Mouse (Mus musculus) lung, embryonic 14.5 days (tissue): ENCODE data around the gene Dohh. TPM values are rescaled to one million over a fixed set of nuclear protein-coding genes. Genes with fewer than 3 reads are reported as not detected.

Source experiments
- ATAC-seq: fragments of 200-750 bp; cut with Nextera tagmentation; 2 replicates; pipeline ENCODE4 v1.8.0; 2017; ENCODE audit warnings: mild to moderate bottlenecking, moderate TSS enrichment, moderate library complexity; ENCODE audit not compliant: insufficient read depth
- DNase-seq: peaks from one replicate; pipeline ENCODE4 v3.0.0-alpha.2; 2015
- H3K27ac ChIP-seq: fragments of 300-500 bp; sonication (generic); 2 replicates; pipeline ENCODE4 v1.5.1; 2014; ENCODE audit warnings: low read depth, mild to moderate bottlenecking, moderate library complexity
- H3K27me3 ChIP-seq: fragments of 300-500 bp; sonication (generic); 2 replicates; pipeline ENCODE4 v1.6.1; 2014; ENCODE audit warnings: low read length, control low read depth; ENCODE audit not compliant: insufficient read depth
- H3K36me3 ChIP-seq: fragments of 300-500 bp; sonication (generic); 2 replicates; pipeline ENCODE4 v1.6.1; 2014; ENCODE audit warnings: control low read depth; ENCODE audit not compliant: insufficient read depth
- H3K4me1 ChIP-seq: fragments of 300-500 bp; sonication (generic); 2 replicates; pipeline ENCODE4 v1.6.1; 2014; ENCODE audit warnings: antibody characterized with exemption, control low read depth; ENCODE audit not compliant: insufficient read depth
- H3K4me2 ChIP-seq: fragments of 300-500 bp; sonication (generic); 2 replicates; pipeline ENCODE4 v1.6.1; 2014; ENCODE audit warnings: mild to moderate bottlenecking
- H3K4me3 ChIP-seq: fragments of 300-500 bp; sonication (generic); 2 replicates; pipeline ENCODE4 v1.5.1; 2014; ENCODE audit warnings: low read depth, low read length
- H3K9ac ChIP-seq: fragments of 300-500 bp; sonication (generic); 2 replicates; pipeline ENCODE4 v1.6.1; 2014
- H3K9me3 ChIP-seq: fragments of 300-500 bp; sonication (generic); 2 replicates; pipeline ENCODE4 v1.6.1; 2016; ENCODE audit warnings: low read depth, low read length, control low read depth
- CTCF ChIP-seq: IDR thresholded peaks from 2 replicates; pipeline ENCODE4 v1.5.1; 2016; ENCODE audit warnings: antibody characterized with exemption, low read depth
- WGBS: fragments of 180-500 bp; shearing (Covaris S2); extraction: QIAGEN DNeasy Blood & Tissue Kit; methylation state at CpG from one replicate; pipeline ENCODE4 v1.1.7; 2014; 5-methylcytosine and 5-hydroxymethylcytosine counted together
- polyA plus RNA-seq: library from polyadenylated mRNA; unstranded; fragments of >200 nt; fragmentation: Nextera tagmentation; extraction: Ambion mirVana; gene quantifications from 2 replicates; pipeline ENCODE4 v1.2.1, GENCODE M21; 2014

Dohh gene
- polyA plus RNA-seq, 1 experiment from 2014 or later = 67.0 TPM

DNA sequence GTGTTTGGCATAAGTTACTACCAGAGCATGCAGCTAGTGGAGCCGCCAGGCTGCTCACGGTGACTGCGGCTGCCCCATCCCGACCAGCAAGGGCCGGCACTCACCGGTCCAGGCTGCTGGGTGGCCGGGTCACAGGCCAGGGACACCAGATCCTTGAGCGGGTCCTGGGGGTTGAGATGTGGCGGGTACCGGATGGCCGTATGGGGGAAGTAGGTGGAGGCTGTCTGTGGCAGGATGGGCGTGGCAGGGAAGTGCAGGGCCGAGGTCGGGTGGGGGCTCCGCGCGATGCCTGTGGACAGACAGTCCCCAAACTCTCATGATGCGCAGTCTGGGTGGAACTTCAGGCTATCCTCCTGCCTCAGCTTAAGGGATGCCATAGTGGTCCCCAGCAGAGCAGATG lies 20.5 kb downstream of the Dohh start:
- Histone ChIP-seq H3K9me3 (no peaks in the 10 kb centered on the region), H3K9ac (no peak overlapping the region), H3K27ac (no peak overlapping the region), H3K4me1 (peaks cover 43% of the 10 kb centered on the region), H3K27me3 (no peaks in the 10 kb centered on the region), H3K4me2 (no peak overlapping the region), H3K4me3 (no peak overlapping the region), H3K36me3 (peaks cover 83% of the 10 kb centered on the region)
- DNase-seq = no peak
- TF ChIP-seq CTCF = no peak
- no peak for ATAC-seq
- 59% methylated on average over 18 of the region's 18 CpGs for WGBS

GRCm38 (mm10) chr10:81405588-81406201 lies 21.5 kb downstream of the Dohh start:
- Histone ChIP-seq H3K9me3 (no peaks in the 10 kb centered on the region), H3K36me3 (peaks cover 73% of the 10 kb centered on the region), H3K9ac (no peak overlapping the region), H3K27ac (no peak overlapping the region), H3K4me2 (no peak overlapping the region), H3K4me1 (peaks cover 43% of the 10 kb centered on the region), H3K4me3 (no peak overlapping the region), H3K27me3 (no peaks in the 10 kb centered on the region)
- ATAC-seq = no peak
- 48% methylated on average over 13 of the region's 13 CpGs for WGBS
- peak; percentile 63 for DNase-seq
- peak; percentile 74 for TF ChIP-seq CTCF

DNA sequence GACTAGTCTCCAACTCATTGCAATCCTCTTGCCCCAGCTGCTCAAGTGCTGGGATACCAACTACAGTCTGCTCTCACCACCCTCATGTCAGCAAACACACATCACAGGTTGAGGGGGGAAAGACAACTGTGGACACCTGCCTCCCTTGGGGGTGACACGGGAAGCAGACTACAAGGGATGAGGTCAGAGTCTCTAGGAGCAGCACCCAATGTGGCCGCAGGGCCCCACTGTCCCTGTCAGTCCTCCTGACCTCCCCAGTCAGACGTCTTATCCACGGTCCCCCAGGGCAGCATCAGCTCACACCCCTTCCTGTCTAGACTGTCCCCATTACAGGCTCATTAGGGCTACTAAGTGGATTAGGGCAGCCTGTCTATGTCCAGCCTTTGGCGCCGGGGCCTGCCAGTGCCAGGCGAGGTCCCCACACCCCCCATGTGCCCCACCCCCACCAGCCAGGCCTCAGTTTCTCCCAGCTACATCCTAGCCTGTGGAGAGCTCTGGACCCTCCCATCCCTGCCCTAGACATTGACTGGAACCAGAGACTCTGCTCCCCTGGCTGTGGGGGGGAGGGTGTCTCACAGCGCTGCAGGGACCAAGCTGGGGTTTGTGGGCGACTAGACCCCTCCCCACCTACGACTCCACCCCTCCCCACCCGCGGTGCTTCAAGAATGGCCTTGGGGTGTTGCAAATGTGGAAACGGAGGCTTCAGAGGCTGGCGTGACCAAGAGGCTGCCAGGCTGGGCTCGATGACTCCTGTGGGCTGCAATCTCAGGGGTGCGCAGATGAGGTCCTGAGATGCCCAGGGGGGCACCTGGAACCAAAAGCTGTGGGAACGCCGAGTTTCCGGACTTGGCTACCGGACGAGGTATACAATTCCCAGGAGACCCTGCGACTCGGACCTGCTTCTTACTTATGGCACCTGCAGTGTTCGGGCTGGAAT lies 22.5 kb downstream of the Dohh start:
- Histone ChIP-seq H3K4me3 (peak overlapping the region; percentile 27), H3K9me3 (no peaks in the 10 kb centered on the region), H3K4me2 (peak overlapping the region; percentile 56), H3K27me3 (no peaks in the 10 kb centered on the region), H3K36me3 (peaks cover 67% of the 10 kb centered on the region), H3K27ac (peak overlapping the region; percentile 36; the same call in 1 of the 2 replicates), H3K4me1 (peaks cover 45% of the 10 kb centered on the region), H3K9ac (peak overlapping the region; percentile 38; the same call in 1 of the 2 replicates)
- WGBS = 38% methylated on average over 24 of the region's 24 CpGs
- no peak for TF ChIP-seq CTCF
- no peak for ATAC-seq
- DNase-seq = no peak

DNA sequence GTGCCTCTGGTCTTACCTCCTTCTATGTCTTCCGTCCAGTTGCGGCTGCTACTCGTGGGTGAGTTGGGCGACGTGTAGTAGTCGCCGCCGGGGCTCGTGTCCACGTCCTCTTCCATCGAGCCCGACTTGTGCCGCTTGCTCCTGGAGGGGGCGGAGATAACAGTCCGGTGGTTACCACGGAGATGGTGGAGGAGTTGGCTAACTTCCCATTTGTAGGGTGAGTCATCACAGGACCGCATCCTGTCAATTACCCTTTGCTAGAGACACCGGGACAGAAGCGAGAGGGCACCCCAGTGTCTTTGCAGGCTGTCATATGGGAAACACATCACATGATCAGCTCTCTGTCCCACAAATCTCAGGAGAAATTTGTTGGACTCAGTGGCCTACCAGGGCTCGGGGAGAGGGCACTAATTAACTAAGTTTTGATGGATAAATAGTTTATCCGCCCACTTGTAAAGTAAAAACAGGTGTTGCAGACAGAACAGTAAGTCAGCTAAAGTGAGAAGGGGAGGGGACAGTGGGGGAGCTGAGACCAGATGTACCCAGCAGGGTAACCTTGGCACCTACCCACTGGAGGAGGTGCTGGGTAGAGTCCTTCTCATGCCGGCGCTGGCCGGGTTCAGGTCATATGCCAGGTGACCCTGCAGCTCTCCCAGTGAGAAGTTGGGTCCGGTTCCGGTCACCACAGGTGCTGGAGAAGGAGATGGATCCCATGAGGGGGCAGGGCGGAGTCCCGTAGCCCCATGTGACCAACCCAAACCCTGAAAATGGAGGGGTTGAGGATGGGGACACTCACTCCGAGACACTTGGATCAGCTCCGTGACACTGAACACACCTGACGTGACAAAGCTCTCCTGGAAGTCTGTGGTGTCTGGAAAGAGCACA lies 23.6 kb downstream of the Dohh start:
- Histone ChIP-seq H3K27ac (peak overlapping the region; percentile 46; the same call in 1 of the 2 replicates), H3K9ac (peak overlapping the region; percentile 38; the same call in 1 of the 2 replicates)
- ATAC-seq = peak; percentile 15

GRCm38 (mm10) chr10:81408424-81408729 lies 24.1 kb downstream of the Dohh start:
- 58% methylated on average over 13 of the region's 13 CpGs for WGBS
- Histone ChIP-seq H3K27ac (peak overlapping the region; percentile 46; the same call in 1 of the 2 replicates), H3K9me3 (no peaks in the 10 kb centered on the region), H3K4me1 (peaks cover 44% of the 10 kb centered on the region), H3K4me3 (no peak overlapping the region), H3K36me3 (peaks cover 72% of the 10 kb centered on the region), H3K9ac (no peak overlapping the region), H3K27me3 (no peaks in the 10 kb centered on the region), H3K4me2 (peak overlapping the region; percentile 56; the same call in 1 of the 2 replicates)
- ATAC-seq (no peak), DNase-seq (no peak)
- no peak for TF ChIP-seq CTCF

More for the DNA sequence above, 23.6 kb downstream of the Dohh start:
- TF ChIP-seq CTCF = no peak; the same call in 1 of the 2 replicates
- WGBS = 23% methylated on average over 31 of the region's 31 CpGs
- Histone ChIP-seq H3K4me2 (peak overlapping the region; percentile 56), H3K9me3 (no peaks in the 10 kb centered on the region), H3K27me3 (no peaks in the 10 kb centered on the region), H3K4me1 (peaks cover 45% of the 10 kb centered on the region), H3K36me3 (peaks cover 72% of the 10 kb centered on the region), H3K4me3 (peak overlapping the region; percentile 27)
- peak; percentile 94 for DNase-seq

DNA sequence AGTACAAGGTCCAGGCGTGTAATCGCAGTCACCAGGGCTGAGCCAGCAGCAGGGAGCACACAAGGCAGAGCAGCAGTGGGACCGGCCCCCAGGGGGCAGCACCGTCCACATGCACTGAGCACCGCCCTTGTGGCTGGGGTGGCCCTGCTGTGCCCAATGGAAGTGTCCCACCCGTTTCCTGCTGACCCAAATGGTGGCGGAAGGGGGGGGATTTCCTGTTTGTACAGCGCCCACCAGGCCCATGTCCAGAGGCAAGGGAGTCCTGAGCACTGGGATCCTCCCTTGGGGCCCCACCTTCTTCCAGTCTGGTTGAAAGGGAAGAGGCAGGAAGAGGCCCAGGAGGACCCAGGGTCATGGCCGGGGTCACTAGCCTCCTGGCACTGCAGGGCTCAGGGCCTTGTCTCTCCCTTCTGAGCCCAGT lies 24.7 kb downstream of the Dohh start:
- no peak overlapping the region for H3K4me2 ChIP-seq

More for the DNA sequence above, 24.7 kb downstream of the Dohh start:
- peak; percentile 93 for TF ChIP-seq CTCF
- Histone ChIP-seq H3K9ac (no peak overlapping the region), H3K36me3 (peaks cover 67% of the 10 kb centered on the region), H3K27ac (peak overlapping the region; percentile 58), H3K4me1 (peaks cover 44% of the 10 kb centered on the region), H3K4me3 (no peak overlapping the region; the same call in 1 of the 2 replicates), H3K27me3 (no peaks in the 10 kb centered on the region), H3K9me3 (no peaks in the 10 kb centered on the region)
- WGBS = 30% methylated on average over 9 of the region's 9 CpGs
- DNase-seq = peak; percentile 89
- ATAC-seq = peak; percentile 36
